Mouse (Mus musculus): Measurements from ENCODE around the gene Atxn7l1.

Atxn7l1 gene

DNA sequence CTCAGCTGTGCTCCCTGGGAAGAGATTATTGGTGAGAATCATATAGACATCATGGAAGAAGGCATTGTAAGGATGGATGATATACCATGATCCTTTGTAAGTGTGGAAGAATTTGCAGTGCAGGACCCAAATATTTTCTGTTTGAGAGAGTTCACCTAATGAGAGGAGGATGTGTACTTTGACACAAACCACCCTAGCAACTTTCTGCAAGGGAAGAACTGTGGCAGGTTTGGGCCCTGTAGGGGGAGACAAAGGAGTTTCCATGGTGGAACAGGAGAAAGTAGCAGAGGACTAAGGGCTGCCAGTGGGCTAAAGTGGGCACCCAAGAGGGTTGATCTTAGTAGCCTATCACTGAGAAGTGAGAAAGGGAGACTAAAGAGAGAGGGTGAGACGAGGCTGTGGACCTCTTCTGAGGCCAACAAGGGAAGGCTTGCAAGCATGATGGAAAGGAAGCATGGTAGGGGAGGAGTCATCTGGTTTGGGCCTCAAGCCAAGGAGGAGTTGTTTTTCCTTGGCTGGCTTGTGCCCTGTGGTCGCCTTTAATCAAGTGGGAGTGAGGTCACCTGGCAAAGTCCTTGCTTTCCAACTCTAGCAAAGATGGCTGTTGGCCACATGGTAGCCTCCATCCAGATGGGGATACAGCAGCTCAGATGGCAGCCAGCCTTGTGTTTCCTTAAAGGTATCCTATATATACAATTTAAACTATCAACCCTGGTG, 243.5 kb downstream of the Atxn7l1 start:
- no peak for DNase-seq

DNA sequence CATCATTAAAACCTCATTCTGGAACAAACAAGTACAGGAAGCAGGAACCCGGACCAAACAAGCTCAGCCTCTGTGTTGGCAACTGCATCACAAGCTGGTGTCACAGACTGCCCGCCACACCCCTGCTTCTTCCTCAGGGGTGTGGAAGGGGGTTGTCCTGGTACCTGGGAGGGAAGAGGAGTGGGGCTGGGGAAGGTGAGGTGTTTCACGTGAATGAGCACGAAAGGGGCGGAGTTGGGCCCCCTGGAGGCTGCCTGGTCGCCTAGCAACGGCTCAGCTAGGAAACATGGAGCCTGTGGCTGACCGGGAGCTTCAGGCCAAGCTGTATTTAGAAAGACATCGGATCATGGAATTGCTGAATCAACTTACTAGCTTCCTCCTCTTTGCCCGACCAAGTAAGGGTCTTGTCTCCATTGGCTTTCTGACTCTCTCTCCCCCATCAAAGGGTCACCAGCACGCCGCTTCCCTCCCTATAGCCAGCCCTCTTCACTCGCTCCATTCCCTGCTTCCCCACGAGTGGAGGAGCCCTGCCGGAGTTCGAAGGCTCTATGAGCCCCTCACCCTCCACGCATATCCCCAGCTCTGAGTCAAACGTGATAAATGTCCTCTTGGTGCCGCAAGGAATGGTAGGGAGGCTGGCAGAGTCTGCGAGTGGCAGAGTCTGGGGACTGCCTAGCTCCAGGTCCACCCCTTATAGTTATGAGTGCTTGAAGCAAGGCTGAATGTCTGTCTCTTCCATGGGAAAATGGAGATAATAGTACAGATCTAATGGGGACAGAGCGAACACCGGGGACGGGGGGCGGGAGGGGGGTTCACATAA, 247.5 kb downstream of the Atxn7l1 start, which contains the start of gene Efcab10:
Efcab10 (plus strand) TSS at position 51 of the 820 bp plus-strand sequence.
- DNase-seq, result no peak

GRCm38 (mm10) chr12:33403265-33403693, 255.8 kb downstream of the Atxn7l1 start:
- no peak for DNase-seq

DNA sequence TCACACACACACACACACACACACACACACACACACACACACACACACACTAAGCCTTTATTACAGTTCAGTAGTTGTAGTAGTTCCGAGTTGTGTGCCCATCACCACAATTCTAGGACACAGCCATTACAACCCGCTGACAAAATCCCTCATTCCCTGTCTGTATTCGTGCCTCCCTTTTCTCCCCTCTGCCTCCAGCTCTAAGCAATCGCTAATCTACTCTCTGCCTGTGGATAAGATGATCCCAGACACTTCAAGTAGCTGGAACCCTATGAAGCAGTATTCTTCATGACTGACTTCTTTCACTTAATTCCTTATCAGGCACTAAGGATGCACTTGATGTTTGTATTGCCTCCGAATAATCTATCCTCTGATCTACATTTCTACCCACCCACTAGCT, 257.5 kb downstream of the Atxn7l1 start:
- DNase-seq, result no peak

DNA sequence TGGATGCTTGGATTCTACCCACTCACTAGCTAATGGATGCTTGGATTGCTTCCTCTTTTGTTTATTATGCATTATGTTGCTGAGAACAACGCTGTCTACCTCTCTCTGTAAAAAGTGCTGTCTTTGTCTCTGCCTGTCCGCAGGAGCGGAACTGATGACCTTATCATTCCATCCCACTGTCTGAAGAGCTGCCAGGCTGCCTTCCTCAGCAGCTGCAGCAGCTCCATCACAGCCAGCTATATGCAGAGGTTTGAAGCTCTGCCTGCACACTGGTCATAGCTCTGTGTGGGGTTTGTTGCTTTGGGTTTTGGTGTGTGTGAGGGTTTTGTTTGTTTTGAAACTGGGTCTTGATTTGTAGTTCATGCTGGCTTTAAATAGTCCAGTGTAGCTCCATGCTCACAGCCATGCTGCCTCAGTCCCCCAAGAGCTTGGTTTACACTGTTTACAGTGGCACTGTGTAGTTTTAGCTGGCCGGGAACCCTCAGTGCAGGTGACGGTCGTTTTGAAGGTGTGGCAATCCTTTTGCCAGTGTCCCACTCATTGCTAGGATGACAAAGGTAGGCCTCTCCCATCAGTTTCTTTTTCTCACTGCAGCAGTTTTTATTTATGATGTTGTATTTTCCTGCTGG, 258.0 kb downstream of the Atxn7l1 start:
- DNase-seq, result no peak

- no peak for DNase-seq
Measured at GRCm38 (mm10) chr12:33411580-33412151, 264.2 kb downstream of the Atxn7l1 start.
